Mouse (Mus musculus) urinary bladder, postnatal 10 days (tissue): ENCODE measurements around the gene Phactr3.

Experiments
- DNase-seq: peaks from one replicate; pipeline ENCODE4 v3.0.0; 2022; ENCODE audit warnings: low spot score

Gene Phactr3

GRCm38 (mm10) chr2:178194908-178195307 is 76.1 kb downstream of the Phactr3 start:
- DNase-seq, result no peak

GRCm38 (mm10) chr2:178196038-178196437 is 77.3 kb downstream of the Phactr3 start:
- DNase-seq, result no peak

GRCm38 (mm10) chr2:178197542-178197941 is 78.8 kb downstream of the Phactr3 start:
- no peak for DNase-seq

- no peak for DNase-seq
These were observed 85.7 kb downstream of the Phactr3 start for GRCm38 (mm10) chr2:178204455-178204854.

GRCm38 (mm10) chr2:178208186-178208600 is 89.4 kb downstream of the Phactr3 start:
- no peak for DNase-seq

GRCm38 (mm10) chr2:178213826-178214225 is 95.1 kb downstream of the Phactr3 start:
- no peak for DNase-seq

GRCm38 (mm10) chr2:178214531-178214930 is 95.8 kb downstream of the Phactr3 start:
- no peak for DNase-seq

GRCm38 (mm10) chr2:178218461-178218860 is 99.7 kb downstream of the Phactr3 start:
- DNase-seq, result no peak

GRCm38 (mm10) chr2:178219454-178220147 is 100.8 kb downstream of the Phactr3 start:
- no peak for DNase-seq

- DNase-seq, result no peak
These were observed 101.5 kb downstream of the Phactr3 start for GRCm38 (mm10) chr2:178220148-178220717.

GRCm38 (mm10) chr2:178221003-178221402 is 102.2 kb downstream of the Phactr3 start:
- DNase-seq, result no peak

GRCm38 (mm10) chr2:178229231-178229630 is 110.5 kb downstream of the Phactr3 start:
- DNase-seq, result no peak

GRCm38 (mm10) chr2:178233487-178233886 is 114.7 kb downstream of the Phactr3 start:
- no peak for DNase-seq

GRCm38 (mm10) chr2:178237056-178237455 is 118.3 kb downstream of the Phactr3 start:
- DNase-seq, result no peak

GRCm38 (mm10) chr2:178238503-178238902 is 119.7 kb downstream of the Phactr3 start:
- no peak for DNase-seq

GRCm38 (mm10) chr2:178240886-178241285 is 122.1 kb downstream of the Phactr3 start:
- no peak for DNase-seq

- DNase-seq, result no peak
These were observed 122.6 kb downstream of the Phactr3 start for GRCm38 (mm10) chr2:178241374-178241773.

GRCm38 (mm10) chr2:178242996-178243395 is 124.2 kb downstream of the Phactr3 start:
- DNase-seq, result no peak

GRCm38 (mm10) chr2:178244866-178245265 is 126.1 kb downstream of the Phactr3 start:
- no peak for DNase-seq

- no peak for DNase-seq
These were observed 127.1 kb downstream of the Phactr3 start for GRCm38 (mm10) chr2:178245841-178246240.

- DNase-seq, result no peak
These were observed 128.0 kb downstream of the Phactr3 start for GRCm38 (mm10) chr2:178246767-178247166.

- no peak for DNase-seq
These were observed 128.5 kb downstream of the Phactr3 start for GRCm38 (mm10) chr2:178247274-178247673.

GRCm38 (mm10) chr2:178257117-178257825 is 138.5 kb downstream of the Phactr3 start:
- no peak for DNase-seq
